Mouse (Mus musculus) lung, postnatal 0 days (tissue): ENCODE data around the gene Ifi203. TPM values are rescaled to one million over a fixed set of nuclear protein-coding genes. Genes with fewer than 3 reads are reported as not detected.
"Not testable (repeated sequence)": the region's sequence is repeated elsewhere in the genome, so short reads cannot be mapped to it uniquely, and the experiment has no call there.

ENCODE experiments used
- ATAC-seq: fragments of 200-750 bp; cut with Nextera tagmentation; 2 replicates; pipeline ENCODE4 v1.8.0; 2017; ENCODE audit warnings: moderate library complexity
- DNase-seq: peaks from one replicate; pipeline ENCODE4 v3.0.0-alpha.2; 2016; ENCODE audit warnings: low spot score
- H3K27ac ChIP-seq: fragments of 300-500 bp; sonication (generic); 2 replicates; pipeline ENCODE4 v1.5.1; 2014; ENCODE audit warnings: antibody characterized with exemption, mild to moderate bottlenecking, low read length, mixed read lengths
- H3K27me3 ChIP-seq: fragments of 300-500 bp; sonication (generic); replicated peaks from 2 replicates; pipeline ENCODE4 v1.6.1; 2014; ENCODE audit warnings: low read length, mixed read lengths; ENCODE audit not compliant: insufficient read depth
- H3K36me3 ChIP-seq: fragments of 300-500 bp; sonication (generic); 2 replicates; pipeline ENCODE4 v1.6.1; 2014; ENCODE audit warnings: low read length, mixed read lengths; ENCODE audit not compliant: insufficient read depth
- H3K4me1 ChIP-seq: fragments of 300-500 bp; sonication (generic); 2 replicates; pipeline ENCODE4 v1.6.1; 2014; ENCODE audit warnings: antibody characterized with exemption, low read depth, low read length, mixed read lengths; ENCODE audit not compliant: insufficient read depth
- H3K4me2 ChIP-seq: fragments of 300-500 bp; sonication (generic); replicated peaks from 2 replicates; pipeline ENCODE4 v1.6.1; 2014; ENCODE audit warnings: low read depth, mild to moderate bottlenecking, low read length, moderate library complexity, mixed read lengths
- H3K4me3 ChIP-seq: fragments of 300-500 bp; sonication (generic); 2 replicates; pipeline ENCODE4 v1.5.1; 2014; ENCODE audit warnings: low read depth, low read length
- H3K9ac ChIP-seq: fragments of 300-500 bp; sonication (generic); replicated peaks from 2 replicates; pipeline ENCODE4 v1.6.1; 2014; ENCODE audit warnings: low read depth, mild to moderate bottlenecking
- H3K9me3 ChIP-seq: fragments of 300-500 bp; sonication (generic); 2 replicates; pipeline ENCODE4 v1.6.1; 2016; ENCODE audit warnings: low read length, mixed read lengths
- CTCF ChIP-seq: IDR thresholded peaks from 2 replicates; pipeline ENCODE4 v1.5.1; 2016; ENCODE audit warnings: antibody characterized with exemption, mild to moderate bottlenecking
- EP300 ChIP-seq: IDR thresholded peaks from 2 replicates; pipeline ENCODE4 v1.6.1; 2016; ENCODE audit warnings: antibody characterized with exemption, mild to moderate bottlenecking, control low read depth
- WGBS: fragments of 180-500 bp; shearing (Covaris S2); extraction: QIAGEN DNeasy Blood & Tissue Kit; methylation state at CpG from one replicate; pipeline ENCODE4 v1.1.7; 2014; 5-methylcytosine and 5-hydroxymethylcytosine counted together
- polyA plus RNA-seq: library from polyadenylated mRNA; unstranded; fragments of >200 nt; fragmentation: Nextera tagmentation; extraction: Ambion mirVana; gene quantifications from 2 replicates; pipeline ENCODE4 v1.2.1, GENCODE M21; 2015

The Ifi203 gene
- polyA plus RNA-seq = 3.2 and 5.0 TPM in 2 replicates

DNA sequence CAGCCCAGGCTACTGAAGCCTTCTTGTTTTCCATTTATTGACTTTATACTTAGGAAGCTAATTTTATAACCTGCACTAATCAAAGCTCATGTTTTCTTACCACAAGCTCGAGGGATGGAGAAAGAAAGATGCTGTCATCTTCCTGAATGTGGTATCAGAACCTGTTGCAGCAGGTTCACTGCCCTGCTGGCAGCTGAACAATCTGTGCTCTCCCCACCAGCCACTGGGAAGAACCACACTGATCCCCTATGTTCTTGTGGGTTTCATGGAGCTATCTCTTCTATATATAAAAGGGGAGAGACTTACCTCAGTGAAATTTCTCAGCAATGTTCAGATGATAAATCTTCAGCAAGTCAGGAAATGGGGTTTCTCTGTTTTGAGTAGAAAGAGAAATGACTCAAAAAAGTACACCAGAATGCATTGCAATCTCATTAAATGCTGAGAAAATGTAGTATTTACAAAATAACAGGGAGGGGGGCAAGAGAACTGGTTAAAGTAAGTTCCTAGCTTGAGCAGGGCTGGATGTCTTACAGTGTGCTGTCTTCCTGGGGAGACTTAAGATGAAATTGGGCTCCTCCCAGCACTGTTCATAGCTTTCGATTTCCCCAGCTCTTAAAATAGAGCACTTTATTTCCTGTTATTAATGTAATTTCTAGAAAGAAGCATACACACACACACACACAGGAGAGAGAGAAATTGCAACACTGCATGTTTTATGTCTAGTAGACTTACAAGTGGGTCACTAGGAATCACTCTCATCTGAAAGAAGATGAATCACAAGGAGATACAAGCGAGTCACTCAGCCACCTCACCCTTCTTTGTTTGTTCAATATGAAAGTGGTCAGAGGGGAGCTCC is at the start of gene Ifi203, which contains the start of gene Mndal:
TSS of gene Ifi203 (minus strand) at position 749 of the 856 bp plus-strand sequence.
TSS of gene Mndal (minus strand) at position 568 of the 856 bp plus-strand sequence.
- not testable (repeated sequence) for H3K27ac ChIP-seq, H3K36me3 ChIP-seq, H3K4me1 ChIP-seq, H3K4me2 ChIP-seq, H3K9ac ChIP-seq, ATAC-seq, DNase-seq, H3K9me3 ChIP-seq, H3K27me3 ChIP-seq, H3K4me3 ChIP-seq
- WGBS = 36% methylated on average over 3 of the region's 3 CpGs

DNA sequence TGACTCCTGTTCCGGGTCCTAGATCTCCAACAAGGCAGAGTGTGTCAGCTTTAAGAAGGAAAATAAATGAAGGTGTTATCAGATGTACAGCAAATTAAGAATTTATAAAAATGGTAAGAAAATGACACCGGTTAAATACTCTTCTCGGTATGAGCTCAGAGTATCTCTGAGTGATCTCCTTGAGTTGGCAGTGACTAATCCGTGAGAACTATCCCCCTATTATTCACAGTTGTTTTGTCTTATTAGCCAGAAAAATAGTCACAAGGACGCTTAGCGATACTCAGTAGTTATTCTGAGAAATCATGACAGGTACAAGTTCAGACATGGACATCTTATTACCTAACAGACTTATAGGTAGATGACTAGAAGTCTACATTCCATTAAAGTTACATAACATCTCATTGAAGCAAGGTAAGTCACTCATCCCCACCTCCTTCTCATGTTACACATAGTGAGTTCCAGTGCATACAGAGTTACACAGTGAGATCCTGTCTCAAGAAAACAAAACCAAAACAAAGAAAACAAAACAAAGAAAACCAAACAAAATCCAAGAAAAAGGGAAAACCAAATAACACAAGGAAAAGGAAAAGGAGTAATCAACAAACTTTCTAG is 40.3 kb upstream of the Ifi203 start, which contains the start of gene Ifi202b:
TSS of gene Ifi202b (minus strand) at position 51 of the 612 bp plus-strand sequence.
- WGBS = 72% methylated on average over 6 of the region's 6 CpGs
- not testable (repeated sequence) for H3K4me2 ChIP-seq, H3K27me3 ChIP-seq, H3K4me1 ChIP-seq, H3K9ac ChIP-seq, H3K4me3 ChIP-seq, H3K27ac ChIP-seq, DNase-seq, H3K9me3 ChIP-seq, H3K36me3 ChIP-seq, ATAC-seq

GRCm38 (mm10) chr1:173981038-173981437 is 38.6 kb upstream of the Ifi203 start:
- H3K27ac ChIP-seq, H3K36me3 ChIP-seq, H3K9ac ChIP-seq, H3K9me3 ChIP-seq, H3K4me3 ChIP-seq, ATAC-seq, H3K4me2 ChIP-seq, DNase-seq, H3K27me3 ChIP-seq, H3K4me1 ChIP-seq: not testable (repeated sequence)
- WGBS = 8% methylated on average over 3 of the region's 3 CpGs

- no peaks in the 10 kb centered on the region for H3K9me3 ChIP-seq
- ATAC-seq = no peak
- no peaks in the 10 kb centered on the region for H3K27me3 ChIP-seq
- no peak for DNase-seq
- H3K9ac ChIP-seq = no peak overlapping the region
- no peaks in the 10 kb centered on the region for H3K4me1 ChIP-seq
- no peak overlapping the region for H3K4me2 ChIP-seq
- H3K36me3 ChIP-seq = no peaks in the 10 kb centered on the region
- TF ChIP-seq EP300 (no peak), CTCF (no peak)
- H3K27ac ChIP-seq = no peak overlapping the region
- H3K4me3 ChIP-seq = no peak overlapping the region
Measured at GRCm38 (mm10) chr1:173977622-173978021, 35.1 kb upstream of the Ifi203 start.

GRCm38 (mm10) chr1:173973111-173973510 is 30.6 kb upstream of the Ifi203 start:
- ATAC-seq = no peak
- H3K9me3 ChIP-seq = no peaks in the 10 kb centered on the region

GRCm38 (mm10) chr1:173961491-173961890 is 19.0 kb upstream of the Ifi203 start:
- WGBS = 69% methylated on average over 1 of the region's 1 CpGs
- not testable (repeated sequence) for H3K9me3 ChIP-seq, ATAC-seq, H3K4me3 ChIP-seq, H3K27ac ChIP-seq, H3K4me2 ChIP-seq, DNase-seq, H3K27me3 ChIP-seq, H3K4me1 ChIP-seq, H3K36me3 ChIP-seq, H3K9ac ChIP-seq

More at GRCm38 (mm10) chr1:173973111-173973510, 30.6 kb upstream of the Ifi203 start:
- no peak overlapping the region for H3K27ac ChIP-seq
- DNase-seq = no peak
- H3K36me3 ChIP-seq = no peaks in the 10 kb centered on the region
- H3K4me1 ChIP-seq = no peaks in the 10 kb centered on the region
- H3K4me2 ChIP-seq = no peak overlapping the region
- no peaks in the 10 kb centered on the region for H3K27me3 ChIP-seq
- TF ChIP-seq EP300 (no peak), CTCF (no peak)
- no peak overlapping the region for H3K4me3 ChIP-seq
- no peak overlapping the region for H3K9ac ChIP-seq

DNA sequence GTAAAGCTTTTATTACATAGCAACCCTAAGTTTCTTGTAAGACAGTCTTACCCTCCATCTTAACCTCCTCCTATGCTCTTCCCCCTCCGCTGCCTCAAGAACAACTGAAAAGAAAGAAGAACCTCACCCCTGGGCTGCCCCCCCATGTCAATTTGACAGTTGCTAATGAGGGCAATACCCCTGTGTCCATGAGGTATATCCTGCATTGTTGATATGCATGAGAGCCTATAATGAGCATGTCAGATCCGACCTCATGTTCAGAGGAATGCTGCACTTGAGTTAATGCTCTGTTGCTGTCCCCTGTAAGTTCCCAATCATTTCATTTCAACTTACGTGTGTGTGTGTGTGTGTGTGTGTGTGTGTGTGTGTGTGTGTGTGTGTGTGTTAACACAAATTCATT is 17.5 kb upstream of the Ifi203 start:
- H3K4me2 ChIP-seq, H3K36me3 ChIP-seq, H3K27me3 ChIP-seq, H3K9me3 ChIP-seq, H3K4me3 ChIP-seq, H3K4me1 ChIP-seq, H3K9ac ChIP-seq, DNase-seq, H3K27ac ChIP-seq, ATAC-seq: not testable (repeated sequence)
- 59% methylated on average over 3 of the region's 3 CpGs for WGBS

GRCm38 (mm10) chr1:173955839-173956527 is 13.5 kb upstream of the Ifi203 start:
- not testable (repeated sequence) for H3K27me3 ChIP-seq, H3K27ac ChIP-seq, H3K4me3 ChIP-seq, H3K36me3 ChIP-seq, H3K9ac ChIP-seq, H3K9me3 ChIP-seq, H3K4me2 ChIP-seq, ATAC-seq, H3K4me1 ChIP-seq, DNase-seq
- 55% methylated on average over 3 of the region's 3 CpGs for WGBS
